Mouse (Mus musculus): Measurements from ENCODE around the gene Maneal.

Maneal gene

GRCm38 (mm10) chr4:124849631-124850260 is 12.2 kb downstream of the Maneal start:
- no peak for DNase-seq (ENCODE audit: low read depth)

DNA sequence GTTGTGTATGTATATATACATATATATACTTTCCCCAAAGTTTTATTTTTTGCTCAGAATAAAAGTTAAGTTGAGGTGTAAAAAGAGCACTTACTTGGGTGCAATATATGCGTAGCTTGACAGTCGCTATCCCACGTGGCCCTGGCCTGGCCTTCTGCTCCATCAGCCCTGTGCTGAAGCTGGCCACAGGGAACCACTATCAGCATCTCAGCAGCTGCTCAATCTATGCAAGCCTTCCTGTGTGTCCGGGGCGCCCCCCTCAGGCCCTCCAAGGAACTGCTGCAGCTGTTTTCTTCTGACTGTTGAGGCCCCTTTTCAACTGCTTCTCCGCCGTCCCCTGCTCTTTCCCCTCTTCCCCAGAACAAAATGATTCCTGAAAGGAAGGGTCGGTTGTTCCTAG is 14.4 kb downstream of the Maneal start:
- peak; percentile 83 for DNase-seq (ENCODE audit: low read depth)

- DNase-seq (ENCODE audit: low read depth): peak; percentile 55
Measured at GRCm38 (mm10) chr4:124843493-124843892, 18.5 kb downstream of the Maneal start.

DNA sequence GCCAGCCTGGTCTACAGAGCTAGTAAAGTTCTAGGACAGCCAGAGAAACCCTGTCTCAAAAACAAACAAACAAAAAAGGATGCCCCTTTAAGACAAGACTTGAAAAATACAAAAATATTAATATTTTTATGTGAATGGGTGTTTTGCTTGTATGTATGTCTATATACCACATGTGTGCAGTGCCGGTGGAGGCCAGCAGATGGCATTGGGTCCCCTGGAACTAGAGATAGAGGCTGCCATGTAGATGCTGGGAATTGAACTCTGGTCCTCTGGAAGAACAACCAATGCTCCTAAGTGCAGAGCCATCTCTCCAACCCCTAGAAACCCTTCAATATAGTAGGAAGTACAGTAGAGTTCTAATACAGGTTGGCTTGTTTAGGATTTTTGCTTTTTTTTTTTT is 21.0 kb downstream of the Maneal start:
- no peak for DNase-seq (ENCODE audit: low read depth)

DNA sequence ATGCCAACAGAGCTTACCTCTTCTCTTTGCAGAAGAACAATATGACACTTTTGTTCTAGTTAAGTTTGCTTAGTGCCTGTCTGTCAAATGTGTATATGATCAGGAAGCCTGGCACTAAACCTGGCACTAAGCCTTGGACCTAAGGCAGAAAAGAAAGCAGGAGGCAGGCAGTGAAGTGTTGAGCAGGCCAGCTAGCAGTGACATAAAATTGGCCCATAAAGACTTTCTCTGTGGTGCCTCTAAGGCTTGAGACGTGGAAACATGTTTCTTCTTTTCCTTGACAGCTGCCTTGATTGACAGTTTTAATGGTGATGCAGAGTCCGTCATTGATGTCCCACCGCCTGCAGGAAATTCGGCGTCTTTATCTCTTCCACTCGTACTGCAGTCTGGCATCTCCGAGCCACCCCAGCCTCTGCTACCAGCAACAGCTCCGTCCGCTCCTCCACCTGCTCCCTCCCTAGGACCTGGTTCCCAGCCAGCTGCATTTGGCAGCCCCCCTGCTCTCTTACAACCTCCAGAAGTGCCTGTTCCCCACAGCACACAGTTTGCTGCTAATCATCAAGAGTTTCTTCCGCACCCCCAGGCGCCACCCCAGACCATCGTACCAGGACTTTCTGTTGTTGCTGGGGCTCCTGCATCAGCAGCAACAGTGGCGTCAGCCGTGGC is 23.8 kb downstream of the Maneal start:
- no peak for DNase-seq (ENCODE audit: low read depth)

GRCm38 (mm10) chr4:124832796-124833195 is 29.2 kb downstream of the Maneal start:
- no peak for DNase-seq (ENCODE audit: low read depth)

DNA sequence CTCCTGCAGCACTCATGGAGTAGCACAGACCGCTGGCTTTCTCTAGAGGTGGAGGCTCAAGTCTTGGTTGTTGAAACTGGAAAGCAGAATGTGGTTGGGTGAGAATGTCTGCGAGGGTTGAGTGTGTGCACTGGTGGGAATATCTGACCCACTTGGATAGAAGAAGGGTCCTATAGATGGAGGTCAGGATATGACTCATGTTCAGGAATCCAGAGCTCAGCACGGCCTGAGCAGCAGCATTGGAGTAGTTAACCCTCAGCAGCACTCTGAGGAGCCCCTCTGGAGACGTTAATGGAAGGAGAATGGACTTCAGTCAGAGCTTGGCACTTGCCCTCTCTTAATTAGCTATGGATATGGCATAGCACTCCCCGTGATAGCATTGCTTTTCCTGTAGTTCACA is 32.3 kb downstream of the Maneal start:
- no peak for DNase-seq (ENCODE audit: low read depth)

GRCm38 (mm10) chr4:124825371-124825965 is 36.5 kb downstream of the Maneal start:
- DNase-seq (ENCODE audit: low read depth): no peak

DNA sequence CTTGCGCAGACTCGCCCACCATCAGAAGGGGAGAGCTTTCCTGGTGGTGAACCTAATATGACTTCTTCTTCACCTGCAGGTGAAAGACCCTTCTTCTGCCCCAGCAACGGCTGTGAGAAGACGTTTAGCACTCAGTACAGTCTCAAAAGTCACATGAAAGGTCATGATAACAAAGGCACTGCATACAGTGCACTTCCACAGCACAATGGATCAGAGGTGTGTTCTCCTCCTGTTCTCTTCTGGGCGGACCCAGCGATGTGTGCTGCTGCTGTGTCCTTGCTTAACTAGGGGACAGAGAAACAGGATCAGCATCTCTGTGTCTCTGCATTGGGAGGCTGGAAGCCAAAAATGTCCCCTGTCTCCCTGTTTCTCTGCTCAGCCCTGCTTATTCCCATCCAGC is 37.0 kb downstream of the Maneal start:
- no peak for DNase-seq (ENCODE audit: low read depth)

DNA sequence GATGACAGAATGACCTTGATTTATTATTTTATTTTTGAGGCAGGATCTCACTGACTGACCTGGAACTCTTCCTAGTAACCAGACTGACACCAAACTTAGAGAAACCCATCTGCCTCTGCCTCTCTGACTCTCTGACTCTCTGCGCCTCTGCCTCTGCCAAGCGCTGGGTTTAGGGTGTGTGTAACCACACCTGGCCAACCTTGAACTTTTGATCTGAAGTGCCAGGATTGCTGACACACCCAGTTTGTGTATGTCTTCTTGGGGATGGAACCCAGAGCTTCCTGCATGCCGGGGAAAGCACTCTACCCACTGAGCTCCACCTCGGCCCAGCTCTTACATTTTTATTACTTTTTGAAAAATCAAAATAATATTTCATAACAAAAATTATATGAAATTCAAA is 43.1 kb downstream of the Maneal start:
- DNase-seq (ENCODE audit: low read depth): no peak

GRCm38 (mm10) chr4:124817803-124818202 is 44.2 kb downstream of the Maneal start:
- DNase-seq (ENCODE audit: low read depth): no peak

GRCm38 (mm10) chr4:124815901-124816300 is 46.1 kb downstream of the Maneal start:
- DNase-seq (ENCODE audit: low read depth): no peak

DNA sequence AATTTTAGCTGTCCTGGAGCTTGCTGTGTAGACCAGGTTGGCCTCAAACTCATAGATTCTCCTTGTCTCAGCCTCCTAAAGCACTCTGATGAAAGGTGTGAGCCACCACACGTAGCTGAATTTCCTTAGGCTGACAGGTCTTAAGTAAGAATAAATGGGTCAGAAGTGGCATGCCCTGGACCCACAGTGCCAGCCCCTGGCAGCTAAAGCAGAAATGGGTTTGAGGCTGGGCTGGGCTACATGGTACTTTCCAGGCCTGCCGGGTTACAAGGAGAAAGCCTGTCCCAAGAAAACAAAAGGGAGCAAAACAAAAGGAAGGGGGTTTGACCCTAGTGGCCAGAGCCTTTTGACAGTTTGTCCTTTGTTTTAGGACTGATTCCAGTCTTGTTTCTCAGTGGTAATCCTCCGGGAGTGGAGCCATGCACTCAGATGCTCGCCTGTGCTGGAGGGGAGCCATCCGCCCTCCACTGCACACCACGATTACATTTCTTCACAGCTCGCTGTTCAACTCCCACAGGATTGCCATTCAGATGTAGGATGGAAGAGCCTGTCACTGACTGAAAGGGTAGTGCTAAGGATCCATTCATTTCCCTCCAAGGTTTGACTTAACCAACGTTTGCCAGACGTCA is 50.5 kb downstream of the Maneal start:
- no peak for DNase-seq (ENCODE audit: low read depth)

- DNase-seq (ENCODE audit: low read depth): no peak
Measured at GRCm38 (mm10) chr4:124810056-124810455, 51.9 kb downstream of the Maneal start.

GRCm38 (mm10) chr4:124809136-124809883 is 52.7 kb downstream of the Maneal start:
- no peak for DNase-seq (ENCODE audit: low read depth)

GRCm38 (mm10) chr4:124808511-124808910 is 53.5 kb downstream of the Maneal start:
- DNase-seq (ENCODE audit: low read depth): no peak

Data from naive thymus-derived CD4-positive, alpha-beta T cell, adult 2 months (primary cell).